Mouse (Mus musculus): ENCODE results near the gene Edem1.
"Not testable (repeated sequence)": the region's sequence is repeated elsewhere in the genome, so short reads cannot be mapped to it uniquely, and the experiment has no call there.

The Edem1 gene

DNA sequence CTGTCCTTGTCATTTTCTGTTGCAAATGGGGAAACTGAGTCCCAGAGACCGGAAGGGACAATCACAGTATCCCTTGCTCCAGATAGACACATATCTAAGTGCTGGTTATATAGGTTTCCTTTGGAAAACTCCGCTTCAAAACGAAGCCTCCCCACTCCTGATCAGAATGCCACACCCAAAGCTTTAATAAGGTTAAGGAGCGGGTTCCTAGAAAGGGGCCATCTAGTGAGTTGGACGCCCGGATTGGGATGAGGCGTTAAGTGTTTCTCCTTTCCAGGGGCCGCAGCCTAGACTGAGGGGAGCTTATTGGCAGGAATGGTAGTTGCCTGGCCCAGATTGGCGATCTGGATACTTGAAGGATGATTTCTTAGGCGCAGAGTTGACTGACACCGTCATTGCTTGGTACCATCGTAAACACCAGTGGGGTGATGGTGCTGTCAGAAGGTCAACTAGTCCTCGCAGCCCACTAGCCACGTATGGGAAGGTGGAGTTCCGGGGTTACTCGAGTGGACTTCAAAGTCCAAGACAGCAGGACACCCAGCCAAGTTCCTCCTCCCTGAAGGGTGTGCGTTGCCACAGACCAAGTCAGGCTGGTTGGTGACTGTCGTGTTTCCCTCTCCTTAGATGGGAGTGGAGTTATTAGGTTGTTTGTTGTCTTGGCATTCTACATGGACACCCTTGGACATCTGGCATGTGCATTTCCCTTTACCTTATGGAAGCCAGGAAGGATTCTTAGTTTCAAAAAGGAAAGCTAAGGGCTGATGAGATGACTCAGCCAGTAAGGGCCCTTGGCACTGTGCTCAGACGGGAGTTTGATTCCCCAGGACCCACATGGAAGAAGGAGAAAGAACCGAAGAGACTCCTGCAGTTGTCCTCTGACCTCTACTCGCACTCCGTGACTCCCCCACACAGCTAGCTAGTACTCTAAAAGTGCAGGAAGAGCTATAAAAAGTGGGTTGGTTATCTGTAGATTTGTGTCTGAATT lies 1.2 kb downstream of the Edem1 start:
- no peak for DNase-seq (ENCODE audit: low read depth, low spot score)

DNA sequence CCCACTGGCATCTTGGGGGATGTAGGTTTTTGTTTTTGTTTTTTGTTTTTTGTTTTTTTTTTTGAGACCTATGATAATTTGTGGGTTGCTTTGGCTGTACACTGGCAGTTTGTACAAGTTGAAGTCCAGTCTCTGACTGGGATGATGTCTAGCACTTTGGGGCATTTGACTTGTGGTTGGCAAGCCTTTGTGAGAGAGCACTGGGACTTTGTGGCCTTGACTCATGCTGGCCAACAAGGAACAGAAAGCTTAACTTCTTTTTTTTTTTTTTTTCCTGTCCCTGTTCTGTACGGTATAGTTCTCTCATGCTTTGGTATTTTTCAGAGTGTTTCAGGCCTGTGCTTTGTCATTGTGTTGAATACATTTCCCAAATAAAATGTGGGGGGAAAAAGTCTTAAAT lies 3.7 kb downstream of the Edem1 start:
- DNase-seq (ENCODE audit: low read depth, low spot score): no peak

DNA sequence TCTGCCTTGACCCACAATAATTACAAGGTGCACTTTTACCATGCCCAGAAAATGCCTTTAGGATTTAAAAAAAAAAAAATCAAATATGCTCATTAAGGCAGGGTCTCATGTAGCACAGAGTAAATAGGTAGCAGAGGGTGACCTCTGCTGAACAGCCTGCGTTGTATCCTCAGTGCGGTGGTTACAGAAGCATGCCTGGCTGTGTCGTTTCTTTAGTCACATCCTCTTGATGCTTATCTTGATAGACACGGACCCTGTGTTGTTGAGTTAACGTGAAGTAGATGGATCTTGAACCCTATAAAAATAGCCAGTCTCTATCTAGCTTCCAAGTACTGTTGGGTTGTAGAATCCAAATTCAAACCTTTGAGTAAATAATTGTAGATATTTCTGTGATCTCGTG lies 4.5 kb downstream of the Edem1 start:
- DNase-seq (ENCODE audit: low read depth, low spot score): no peak

DNA sequence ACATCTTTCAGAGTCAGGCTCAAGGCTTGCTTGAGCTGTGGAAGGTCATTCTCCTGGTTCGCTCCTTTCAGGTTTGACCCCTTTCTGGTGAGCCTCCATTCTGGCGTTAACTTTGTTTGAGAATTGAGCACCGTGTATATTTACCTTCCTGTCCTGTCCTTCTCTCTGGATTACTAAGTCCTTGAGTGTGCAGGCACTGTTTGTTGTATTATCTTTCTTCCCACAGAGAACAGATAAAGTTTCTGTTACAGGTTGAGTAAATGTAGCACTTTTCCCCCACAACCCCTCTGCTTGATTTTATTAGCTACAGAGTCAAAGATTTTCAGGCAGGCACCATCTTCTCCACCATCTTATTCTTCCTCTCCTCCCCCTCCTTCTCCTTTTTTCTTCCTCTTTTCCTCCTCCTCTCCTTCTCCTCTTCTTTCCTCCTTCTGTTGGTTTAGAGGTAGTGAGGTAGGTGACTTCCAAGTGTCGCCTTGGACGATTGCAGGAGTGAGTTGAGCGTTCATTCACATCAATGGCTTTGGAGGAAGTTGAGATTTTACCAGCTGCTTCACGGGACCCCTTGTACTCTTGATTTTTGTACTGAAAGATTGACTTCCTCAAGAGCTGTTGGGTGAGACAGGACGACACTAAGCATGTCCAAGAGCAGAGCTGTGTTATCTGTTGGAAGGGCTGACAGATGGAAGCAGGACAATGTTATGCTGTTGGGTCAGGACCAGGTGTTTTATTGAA lies 5.7 kb downstream of the Edem1 start:
- DNase-seq (ENCODE audit: low read depth, low spot score): no peak

DNA sequence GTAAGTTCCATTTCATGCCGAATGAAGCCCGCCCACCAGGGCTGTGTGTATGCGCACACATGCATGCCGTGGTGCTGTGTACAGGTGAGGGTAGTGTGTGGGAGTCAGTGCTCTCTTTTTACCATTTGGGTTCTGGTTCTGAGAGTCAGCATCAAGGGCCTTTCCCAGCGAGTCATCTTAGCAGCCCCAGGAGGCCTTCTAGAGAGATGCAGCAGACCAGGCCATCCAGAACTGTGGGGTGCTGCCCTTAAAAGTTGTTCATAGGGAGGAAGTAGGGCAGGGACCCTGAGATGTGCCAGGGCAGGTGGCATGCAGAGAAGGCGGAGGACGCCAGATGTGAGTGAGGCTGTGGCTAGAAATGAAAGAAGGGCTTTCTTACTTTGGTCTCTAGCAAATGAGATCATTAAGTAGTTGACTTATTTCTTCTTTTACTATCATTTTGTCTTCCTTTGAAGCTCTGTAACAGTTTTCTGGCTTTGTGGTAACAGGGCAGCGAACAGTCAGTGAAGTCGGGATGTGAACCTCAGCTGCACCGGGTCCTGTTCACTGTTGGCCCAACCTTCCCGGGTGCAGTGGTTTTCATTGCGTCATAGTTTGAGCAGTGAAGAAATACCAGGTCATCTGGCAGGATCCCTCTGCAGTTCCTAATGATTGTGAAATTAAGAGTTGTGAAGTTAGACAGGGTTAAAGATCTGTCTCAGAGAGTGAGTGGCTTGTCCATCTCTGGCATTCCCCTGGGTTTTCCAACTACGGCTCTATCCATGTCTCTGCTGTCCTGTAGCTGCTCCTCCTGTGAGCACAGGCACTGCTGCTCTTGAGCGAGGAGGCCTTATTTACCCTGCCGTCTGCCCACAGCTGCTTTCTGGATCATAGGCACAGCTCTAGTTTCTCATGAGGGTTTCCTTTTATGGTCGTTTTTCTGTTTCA lies 7.6 kb downstream of the Edem1 start:
- DNase-seq (ENCODE audit: low read depth, low spot score): no peak

DNA sequence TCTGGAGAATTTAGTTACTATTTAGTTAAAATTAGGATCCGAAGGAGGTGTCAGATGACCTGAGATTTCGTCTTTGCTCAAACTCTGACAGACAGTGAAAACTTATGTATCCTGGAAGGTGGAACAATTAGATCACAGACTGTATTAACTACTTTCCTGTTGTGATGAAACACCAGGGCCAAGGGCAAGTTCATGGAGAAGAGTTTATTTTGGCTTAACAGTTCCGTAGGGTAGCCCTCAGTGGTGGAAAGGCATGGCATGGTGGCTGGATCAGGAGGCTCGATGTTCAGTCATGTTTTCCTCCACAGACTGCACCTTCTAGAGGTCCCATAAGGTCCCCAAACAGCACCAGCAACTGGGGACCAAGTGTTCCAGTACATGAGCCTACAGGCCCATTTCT lies 8.6 kb downstream of the Edem1 start:
- no peak for DNase-seq (ENCODE audit: low read depth, low spot score)

DNA sequence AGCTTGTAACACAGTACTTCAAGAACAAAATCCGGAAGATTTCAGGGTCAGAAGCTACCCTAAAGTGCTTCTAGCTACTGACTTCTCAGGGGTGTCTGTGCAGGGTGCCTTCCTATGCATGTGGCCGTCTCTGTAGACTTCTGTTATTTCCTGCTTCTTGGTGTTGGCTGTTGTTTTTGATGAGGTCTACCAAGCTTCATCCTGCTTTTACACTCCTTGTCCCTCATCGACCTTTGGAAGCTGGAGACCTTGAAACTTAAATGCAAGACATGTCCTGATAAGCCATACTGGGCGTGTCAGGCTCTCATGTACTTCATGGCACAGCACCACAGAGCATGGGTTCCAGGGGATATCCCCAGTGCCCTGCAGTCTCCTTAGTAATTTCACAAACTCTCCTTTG lies 9.5 kb downstream of the Edem1 start:
- DNase-seq (ENCODE audit: low read depth, low spot score): no peak

DNA sequence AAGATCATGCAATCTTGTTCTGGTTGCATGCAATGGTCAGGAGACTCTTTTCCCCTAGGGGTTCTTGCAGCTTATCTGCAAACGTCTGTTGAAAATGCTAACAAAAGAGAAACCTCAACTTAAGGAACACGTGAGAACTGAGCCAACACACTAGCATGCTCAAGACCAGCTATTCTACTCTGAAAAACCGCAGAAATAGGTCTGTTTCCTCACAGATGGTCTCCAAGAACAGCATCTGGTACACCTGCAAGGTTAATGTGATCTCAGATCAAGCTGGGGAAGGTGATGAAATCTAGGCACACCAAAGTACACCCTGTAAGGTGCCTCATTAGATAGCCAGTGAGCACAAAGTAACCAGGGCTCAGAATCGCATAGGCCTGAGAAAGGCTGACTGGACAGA lies 11.0 kb downstream of the Edem1 start:
- DNase-seq (ENCODE audit: low read depth, low spot score): no peak

DNA sequence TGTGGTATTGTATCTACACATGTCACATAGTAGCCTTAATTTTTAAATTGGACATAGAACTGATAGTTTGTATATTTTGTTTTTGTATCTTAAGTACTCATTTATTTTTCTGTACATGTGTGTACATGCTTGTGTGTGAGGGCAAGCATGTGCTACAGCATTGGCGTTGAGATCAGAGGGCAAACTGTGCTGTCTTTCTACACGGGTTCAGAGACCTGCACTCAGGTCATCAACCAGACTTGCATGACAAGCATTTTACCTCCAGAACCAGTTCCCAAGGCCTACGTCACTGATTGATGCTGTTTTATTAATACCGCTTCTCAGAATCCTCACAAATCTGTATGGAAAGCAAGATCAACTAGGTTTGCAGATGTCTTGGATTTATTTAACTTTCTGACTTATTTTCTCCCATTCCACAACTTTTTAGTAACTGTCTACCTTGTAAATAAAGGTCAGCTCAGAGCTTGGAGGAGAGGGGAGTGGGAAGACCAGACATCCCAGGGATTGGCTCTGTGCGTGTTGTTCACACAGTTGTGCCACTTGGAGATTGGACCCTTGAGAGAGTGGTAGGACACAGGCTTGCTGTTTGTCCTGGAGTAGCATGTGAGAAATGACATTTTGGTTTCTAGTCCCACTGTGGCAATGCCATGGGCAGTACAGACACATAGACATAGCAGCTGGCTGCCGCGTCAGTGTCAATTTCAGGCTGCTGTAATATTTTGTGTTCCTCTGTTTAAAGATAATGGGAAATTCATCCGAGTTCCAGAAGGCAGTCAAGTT lies 12.6 kb downstream of the Edem1 start:
- no peak for DNase-seq (ENCODE audit: low read depth, low spot score)

DNA sequence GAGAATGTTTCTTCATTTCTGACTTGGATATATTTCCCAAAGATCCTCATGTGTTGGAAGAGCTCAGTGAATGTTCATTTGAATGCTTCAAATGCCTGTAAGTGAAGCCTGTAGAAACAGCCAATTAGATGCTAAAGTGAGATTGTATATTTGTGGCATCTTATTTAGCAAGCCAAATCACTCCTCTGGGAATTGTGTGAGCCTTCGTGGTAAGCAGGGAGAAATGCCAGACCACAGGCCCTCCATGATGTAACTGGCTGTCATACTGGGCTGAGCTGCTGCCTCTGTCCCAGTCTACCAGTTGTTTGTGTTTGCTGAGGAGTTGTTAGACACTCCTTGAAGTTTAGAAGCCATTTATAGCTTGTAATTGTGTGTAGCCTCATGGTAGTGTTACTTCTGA lies 15.2 kb downstream of the Edem1 start:
- no peak for DNase-seq (ENCODE audit: low read depth, low spot score)

DNA sequence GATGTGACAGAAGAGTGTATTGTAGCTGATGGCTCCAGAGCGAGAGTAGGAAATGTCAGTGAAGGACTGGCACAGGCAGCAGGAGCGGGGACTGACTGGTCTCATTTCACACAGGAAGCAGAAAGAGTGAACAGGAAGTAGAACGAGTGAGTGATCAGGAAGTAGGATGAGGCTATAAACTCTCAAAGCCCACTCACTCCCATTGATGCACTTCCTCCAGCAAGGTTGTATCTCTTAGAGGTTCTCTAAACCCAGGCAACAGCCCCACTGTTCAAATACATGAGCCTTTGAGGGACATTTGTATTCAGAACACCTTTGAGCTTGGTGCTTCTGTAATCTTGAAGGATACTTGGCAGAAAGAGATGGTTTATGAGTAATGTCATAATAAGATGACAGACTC lies 15.7 kb downstream of the Edem1 start:
- no peak for DNase-seq (ENCODE audit: low read depth, low spot score)

DNA sequence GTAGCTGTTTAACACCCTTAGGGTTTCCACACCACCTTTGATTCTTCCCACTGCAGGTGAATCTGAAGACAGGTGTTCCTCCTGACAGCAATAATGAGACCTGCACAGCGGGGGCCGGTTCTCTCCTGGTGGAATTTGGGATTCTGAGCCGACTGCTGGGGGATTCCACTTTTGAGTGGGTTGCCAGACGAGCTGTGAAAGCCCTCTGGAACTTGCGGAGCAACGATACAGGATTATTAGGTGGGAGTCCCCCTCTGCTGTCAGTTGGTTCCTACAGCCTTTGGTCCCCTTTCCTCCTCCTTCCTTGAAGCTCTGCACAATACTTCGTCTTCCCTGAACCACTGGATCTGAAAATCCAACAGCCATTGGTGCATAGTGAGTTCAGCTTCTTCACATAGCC lies 16.3 kb downstream of the Edem1 start:
- no peak for DNase-seq (ENCODE audit: low read depth, low spot score)

DNA sequence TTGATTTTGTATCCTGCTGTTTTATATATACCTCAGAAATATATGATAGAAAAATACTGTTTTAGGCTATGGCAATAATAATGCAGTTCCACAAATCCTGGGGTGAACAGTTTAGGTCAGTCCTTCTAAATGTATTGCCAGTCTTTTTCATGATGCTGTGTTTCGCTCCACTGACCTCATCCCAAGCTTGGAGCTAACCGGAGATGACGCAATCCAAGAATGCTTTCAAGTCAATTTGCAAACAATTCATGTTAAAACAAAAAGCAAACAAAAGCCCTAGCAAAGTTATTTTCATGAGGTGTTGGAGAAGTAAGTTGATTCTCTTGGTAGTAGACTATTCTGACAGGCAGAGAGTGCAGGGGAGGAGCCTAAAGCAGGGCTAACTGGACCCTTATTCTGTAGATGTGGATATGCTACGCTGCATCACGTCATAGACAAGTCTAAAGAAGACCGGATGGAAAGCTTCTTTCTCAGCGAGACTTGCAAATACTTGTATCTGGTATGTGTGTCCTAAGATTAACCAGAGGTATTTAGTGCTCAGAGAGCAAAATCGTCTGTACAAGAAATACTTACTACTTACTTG lies 23.7 kb downstream of the Edem1 start:
- DNase-seq (ENCODE audit: low read depth, low spot score): no peak

DNA sequence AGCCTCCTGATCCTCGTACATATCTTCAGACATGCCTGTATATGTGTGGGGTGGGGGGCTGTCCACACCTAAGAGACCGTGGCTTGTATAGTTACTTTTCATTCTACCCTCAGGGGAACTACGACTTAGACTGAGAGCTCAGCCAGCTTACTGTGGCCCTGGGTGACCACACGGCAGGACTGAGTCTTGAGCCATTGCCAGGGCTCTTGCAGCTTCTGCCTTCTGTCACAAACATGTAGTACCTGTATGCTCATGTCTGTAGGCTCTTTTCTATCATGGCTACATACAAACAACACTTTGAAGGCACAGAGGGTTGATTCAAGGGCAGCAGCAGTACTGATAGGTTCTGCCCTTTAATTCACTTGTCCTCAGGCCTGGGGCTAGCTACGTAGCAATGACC lies 24.5 kb downstream of the Edem1 start:
- DNase-seq (ENCODE audit: low read depth, low spot score): no peak

DNA sequence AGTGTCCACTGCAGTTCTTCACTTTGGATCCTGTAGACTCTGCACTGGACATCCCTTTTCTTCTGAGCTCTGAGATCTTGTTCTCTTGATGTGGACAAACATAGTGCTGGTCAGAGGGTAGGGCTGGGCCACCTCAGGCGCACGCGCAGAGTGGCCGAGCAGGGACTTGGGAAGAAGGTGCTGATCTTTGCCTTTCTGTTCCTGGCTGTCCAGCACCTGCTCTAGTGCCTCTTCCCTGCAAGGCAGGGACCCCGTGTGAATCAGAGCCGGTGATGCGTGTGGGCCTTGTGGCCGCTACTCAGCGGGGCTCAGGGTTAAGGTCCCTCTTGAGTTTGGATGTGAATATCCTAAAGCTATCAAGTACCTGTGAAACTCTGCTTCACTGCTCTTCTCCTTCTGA lies 30.1 kb downstream of the Edem1 start:
- no peak for DNase-seq (ENCODE audit: low read depth, low spot score)

DNA sequence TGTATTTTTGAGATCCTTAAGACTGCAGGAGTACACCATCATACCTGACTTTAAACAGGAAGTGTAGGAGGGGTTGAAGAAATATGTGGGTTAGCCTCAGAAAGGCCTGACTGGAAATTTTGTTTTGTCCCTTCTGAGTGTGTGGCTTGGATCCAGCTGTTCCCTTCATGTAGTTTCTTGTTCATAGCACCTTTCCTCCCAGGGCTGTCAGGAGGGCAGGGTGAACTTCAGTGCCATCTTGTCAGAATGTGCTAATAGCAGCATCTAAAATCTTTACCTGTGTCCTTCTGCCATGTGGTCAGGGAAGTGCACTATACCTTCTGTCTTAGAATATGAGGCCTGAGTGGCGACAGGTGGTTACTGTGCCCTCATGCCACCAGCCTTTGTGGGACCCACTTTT lies 32.8 kb downstream of the Edem1 start:
- DNase-seq (ENCODE audit: low read depth, low spot score): no peak

DNA sequence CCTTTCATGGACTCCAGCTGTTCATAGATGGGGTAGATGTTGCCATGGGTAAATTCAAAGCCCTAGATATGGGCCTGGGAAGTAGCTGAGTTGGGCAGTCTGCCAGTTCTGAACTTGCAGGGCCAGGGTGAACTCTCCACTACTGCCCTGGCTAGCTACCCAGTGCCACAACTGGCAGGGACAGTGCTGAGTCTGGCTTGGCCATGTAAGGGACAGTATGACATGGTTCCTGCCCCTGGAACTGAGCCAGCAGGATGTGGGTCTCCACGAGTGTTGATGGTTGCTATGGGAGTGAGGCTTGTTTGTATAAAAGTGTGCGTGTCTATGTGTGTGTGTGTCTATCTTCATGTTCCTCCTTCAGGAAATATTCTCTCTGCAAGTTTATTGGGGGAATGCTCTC lies 34.1 kb downstream of the Edem1 start:
- no peak for DNase-seq (ENCODE audit: low read depth, low spot score)

DNA sequence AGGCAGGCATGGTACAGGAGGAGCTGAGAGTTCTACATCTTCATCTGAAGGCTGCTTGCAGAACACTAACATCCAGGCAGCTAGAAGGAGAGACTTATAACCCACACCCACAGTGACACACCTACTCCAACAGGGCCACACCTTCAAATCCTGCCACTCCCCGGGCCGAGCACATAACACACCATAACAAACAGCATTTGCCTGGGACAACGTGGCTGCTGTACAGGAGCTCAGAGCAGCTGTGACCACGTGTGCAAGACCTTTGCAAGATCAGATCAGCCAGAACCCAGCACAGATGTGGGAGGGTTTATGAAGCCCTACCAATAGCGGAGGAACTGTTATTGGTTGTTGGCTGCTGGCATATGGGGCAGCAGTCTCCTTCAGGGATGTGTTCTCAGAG lies 37.9 kb downstream of the Edem1 start:
- no peak for DNase-seq (ENCODE audit: low read depth, low spot score)

DNA sequence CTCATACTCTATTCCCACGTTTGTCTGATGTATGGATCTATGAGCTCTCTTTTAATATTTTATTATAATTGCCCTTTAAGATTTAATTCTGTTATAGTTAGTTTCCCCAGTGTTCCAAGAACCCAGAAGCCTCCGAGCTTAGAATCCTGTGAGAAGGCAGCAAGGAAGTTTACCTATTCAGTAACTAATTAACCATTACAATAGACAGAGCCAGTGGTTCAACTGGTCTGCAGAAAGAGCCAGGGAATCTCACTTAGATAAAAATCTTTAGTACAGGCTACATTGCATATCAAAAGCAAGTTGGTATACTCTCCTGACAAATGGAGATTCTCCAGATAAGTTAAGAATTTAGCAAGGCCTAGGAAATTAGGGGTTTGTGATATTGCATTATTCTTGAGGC lies 40.6 kb downstream of the Edem1 start:
- DNase-seq (ENCODE audit: low read depth, low spot score): not testable (repeated sequence)

DNA sequence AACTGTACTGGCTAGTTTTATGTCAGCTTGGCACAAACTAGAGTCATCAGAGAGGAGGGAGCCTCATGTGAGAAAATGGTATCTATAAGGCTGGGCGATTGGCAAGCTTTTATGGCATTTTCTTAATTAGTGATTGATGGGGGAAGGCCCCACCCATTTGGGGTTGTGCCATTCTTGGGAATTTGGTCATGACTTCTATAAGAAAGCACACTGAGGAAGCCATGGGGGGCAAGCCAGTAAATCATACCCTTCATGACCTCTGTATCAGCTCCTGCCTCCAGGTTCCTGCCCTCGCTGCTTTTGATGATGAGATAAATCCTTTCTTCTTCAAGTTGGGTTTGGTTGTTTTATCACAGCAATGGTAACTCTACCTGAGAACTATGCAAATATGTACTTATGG lies 42.0 kb downstream of the Edem1 start:
- DNase-seq (ENCODE audit: low read depth, low spot score): no peak

DNA sequence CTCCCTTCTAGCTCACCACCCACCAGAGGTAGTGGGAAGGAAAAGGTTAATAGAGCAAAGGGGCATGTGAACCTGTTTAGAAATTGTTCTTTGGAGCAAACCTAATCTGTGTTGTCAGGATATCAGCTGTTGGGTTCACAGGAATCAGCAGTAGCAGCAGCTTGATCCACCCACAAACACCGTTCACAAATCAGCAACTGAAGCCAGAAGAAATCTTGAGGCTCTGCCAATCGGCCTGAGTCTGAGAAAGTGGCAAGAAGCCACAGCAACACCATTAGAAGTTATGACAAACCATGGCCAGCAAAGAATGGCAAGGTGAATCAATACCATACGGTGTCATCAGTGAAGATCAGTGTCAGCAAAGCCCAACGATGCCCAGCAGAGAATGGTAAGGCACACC lies 42.8 kb downstream of the Edem1 start:
- no peak for DNase-seq (ENCODE audit: low read depth, low spot score)
